Mouse (Mus musculus) ES-E14 (cell line): ENCODE results near the gene Dock4. TPM values are rescaled to one million over a fixed set of nuclear protein-coding genes. Genes with fewer than 3 reads are reported as not detected.

Source experiments
- DNase-seq: peaks from one replicate; pipeline ENCODE4 v3.0.0-alpha.2; 2013; ENCODE audit warnings: low read depth, low spot score
- H3K27ac ChIP-seq: 2 replicates; pipeline ENCODE4 v1.5.1; 2012; ENCODE audit warnings: low read depth, mild to moderate bottlenecking, low read length, moderate library complexity, mixed read lengths; ENCODE audit not compliant: poor library complexity, insufficient read depth, severe bottlenecking
- H3K36me3 ChIP-seq: 2 replicates; pipeline ENCODE4 v1.6.1; 2012; ENCODE audit warnings: mild to moderate bottlenecking, low read length, moderate library complexity, mixed read lengths; ENCODE audit not compliant: control insufficient read depth, poor library complexity, insufficient read depth, severe bottlenecking
- H3K4me1 ChIP-seq, 2 experiments: fragments of 150-350 bp in 1 of 2; sonication (generic) in 1 of 2; 2 replicates each; pipeline ENCODE4 v1.6.1; 2012; ENCODE audit warnings: low read length in 2 of 2, mild to moderate bottlenecking in 1 of 2, mixed read lengths in 1 of 2; ENCODE audit not compliant: control insufficient read depth in 2 of 2, insufficient read depth in 2 of 2, poor library complexity in 1 of 2
- H3K4me3 ChIP-seq, 2 experiments: fragments of 150-350 bp in 1 of 2; sonication (generic) in 1 of 2; 2 replicates each; pipeline ENCODE4 v1.5.1; 2012; ENCODE audit warnings: low read length in 2 of 2, low read depth in 1 of 2, mild to moderate bottlenecking in 1 of 2, mixed read lengths in 1 of 2; ENCODE audit not compliant: insufficient read depth in 1 of 2, poor library complexity in 1 of 2, severe bottlenecking in 1 of 2
- H3K9ac ChIP-seq: 2 replicates; pipeline ENCODE4 v1.6.1; 2012; ENCODE audit warnings: low read depth, mild to moderate bottlenecking, low read length, mixed read lengths; ENCODE audit not compliant: poor library complexity, insufficient read depth, severe bottlenecking
- H3K9me3 ChIP-seq: fragments of 150-350 bp; sonication (generic); 2 replicates; pipeline ENCODE4 v1.6.1; 2012; ENCODE audit warnings: low read depth, mild to moderate bottlenecking, low read length; ENCODE audit not compliant: control insufficient read depth, insufficient read depth
- CHD2 ChIP-seq: IDR thresholded peaks from 2 replicates; pipeline ENCODE4 v1.6.1; 2014; ENCODE audit warnings: mild to moderate bottlenecking, low read depth, low read length, inconsistent platforms
- HCFC1 ChIP-seq: IDR thresholded peaks from 2 replicates; pipeline ENCODE4 v1.6.1; 2012; ENCODE audit warnings: low read length, inconsistent platforms, borderline replicate concordance; ENCODE audit not compliant: insufficient read depth
- MAFK ChIP-seq: IDR thresholded peaks from 2 replicates; pipeline ENCODE4 v1.6.1; 2014; ENCODE audit warnings: mild to moderate bottlenecking, low read depth, low read length, inconsistent platforms; ENCODE audit not compliant: insufficient read depth
- ZC3H11A ChIP-seq: IDR thresholded peaks from 2 replicates; pipeline ENCODE4 v1.6.1; 2012; ENCODE audit warnings: low read depth, mild to moderate bottlenecking, inconsistent platforms, low read length, borderline replicate concordance
- ZNF384 ChIP-seq: IDR thresholded peaks from 2 replicates; pipeline ENCODE4 v1.6.1; 2012; ENCODE audit warnings: low read depth, low read length, inconsistent platforms
- in situ Hi-C, 2 experiments: fragments of 600-800 bp; cut with MboI; formaldehyde crosslinking; loops; one replicate each; pipeline ENCODE4 v1.15.1; 2025; ENCODE audit warnings: low sequenced_read_pairs in 2 of 2, inconsistent platforms in 1 of 2; ENCODE audit not compliant: unreplicated experiment in 2 of 2
- total RNA-seq: library from RNA; depleted of rRNA; stranded (reverse); fragments of 300-350 nt; gene quantifications from 2 replicates; pipeline ENCODE4 v1.2.3, GENCODE M21; 2012

Dock4 gene
- total RNA-seq, 1 experiment: 7.9 TPM

- H3K4me3 ChIP-seq: no peak overlapping the region
- no peaks in the 10 kb centered on the region for H3K4me1 ChIP-seq
- no peak for DNase-seq
- no peak overlapping the region for H3K27ac ChIP-seq
- H3K36me3 ChIP-seq: no peaks in the 10 kb centered on the region
- in situ Hi-C loops: no loop called here
- no peak overlapping the region for H3K9ac ChIP-seq
- TF ChIP-seq CHD2: no peak
- no peak for TF ChIP-seq ZNF384
- no peak for TF ChIP-seq HCFC1
- no peak for TF ChIP-seq ZC3H11A
- TF ChIP-seq MAFK: no peak
- no peaks in the 10 kb centered on the region for H3K9me3 ChIP-seq
Measured at GRCm38 (mm10) chr12:40568365-40568885, 122.7 kb downstream of the Dock4 start.

- in situ Hi-C loops: no loop called here
- no peaks in the 10 kb centered on the region for H3K36me3 ChIP-seq
- TF ChIP-seq ZNF384: no peak
- no peak for TF ChIP-seq ZC3H11A
- TF ChIP-seq MAFK: no peak
- TF ChIP-seq CHD2: no peak
- no peak overlapping the region for H3K9ac ChIP-seq
- no peak for DNase-seq
- H3K9me3 ChIP-seq: no peaks in the 10 kb centered on the region
- no peak overlapping the region for H3K27ac ChIP-seq
- no peaks in the 10 kb centered on the region for H3K4me1 ChIP-seq
- H3K4me3 ChIP-seq: no peak overlapping the region
Measured at GRCm38 (mm10) chr12:40568971-40569968, 123.5 kb downstream of the Dock4 start.

- Histone ChIP-seq H3K4me1 (no peaks in the 10 kb centered on the region), H3K36me3 (no peaks in the 10 kb centered on the region), H3K4me3 (no peak overlapping the region), H3K9ac (no peak overlapping the region), H3K9me3 (no peaks in the 10 kb centered on the region), H3K27ac (no peak overlapping the region)
- in situ Hi-C loops: no loop called here
- DNase-seq: no peak
- TF ChIP-seq ZNF384 (no peak), MAFK (no peak), ZC3H11A (no peak), HCFC1 (no peak), CHD2 (no peak)
Measured at GRCm38 (mm10) chr12:40570250-40570649, 124.5 kb downstream of the Dock4 start.

GRCm38 (mm10) chr12:40574051-40574450 lies 128.3 kb downstream of the Dock4 start:
- no peaks in the 10 kb centered on the region for H3K4me1 ChIP-seq
- DNase-seq: no peak
- H3K36me3 ChIP-seq: no peaks in the 10 kb centered on the region
- H3K27ac ChIP-seq: no peak overlapping the region
- H3K4me3 ChIP-seq: no peak overlapping the region
- TF ChIP-seq ZNF384 (no peak), MAFK (no peak), HCFC1 (no peak), CHD2 (no peak), ZC3H11A (no peak)
- H3K9me3 ChIP-seq: no peaks in the 10 kb centered on the region
- in situ Hi-C loops: no loop called here
- no peak overlapping the region for H3K9ac ChIP-seq
